Mouse (Mus musculus) B cell, adult 2 months (primary cell): ENCODE data around the gene Mettl2.
A peak's percentile ranks its signal among the peaks of the same experiment; 100 is the strongest.
"Not testable (repeated sequence)": the region's sequence is repeated elsewhere in the genome, so short reads cannot be mapped to it uniquely, and the experiment has no call there.

Source experiments
- DNase-seq, 2 experiments: peaks; one replicate each; pipeline ENCODE4 v3.0.0; 2022

Gene Mettl2

DNA sequence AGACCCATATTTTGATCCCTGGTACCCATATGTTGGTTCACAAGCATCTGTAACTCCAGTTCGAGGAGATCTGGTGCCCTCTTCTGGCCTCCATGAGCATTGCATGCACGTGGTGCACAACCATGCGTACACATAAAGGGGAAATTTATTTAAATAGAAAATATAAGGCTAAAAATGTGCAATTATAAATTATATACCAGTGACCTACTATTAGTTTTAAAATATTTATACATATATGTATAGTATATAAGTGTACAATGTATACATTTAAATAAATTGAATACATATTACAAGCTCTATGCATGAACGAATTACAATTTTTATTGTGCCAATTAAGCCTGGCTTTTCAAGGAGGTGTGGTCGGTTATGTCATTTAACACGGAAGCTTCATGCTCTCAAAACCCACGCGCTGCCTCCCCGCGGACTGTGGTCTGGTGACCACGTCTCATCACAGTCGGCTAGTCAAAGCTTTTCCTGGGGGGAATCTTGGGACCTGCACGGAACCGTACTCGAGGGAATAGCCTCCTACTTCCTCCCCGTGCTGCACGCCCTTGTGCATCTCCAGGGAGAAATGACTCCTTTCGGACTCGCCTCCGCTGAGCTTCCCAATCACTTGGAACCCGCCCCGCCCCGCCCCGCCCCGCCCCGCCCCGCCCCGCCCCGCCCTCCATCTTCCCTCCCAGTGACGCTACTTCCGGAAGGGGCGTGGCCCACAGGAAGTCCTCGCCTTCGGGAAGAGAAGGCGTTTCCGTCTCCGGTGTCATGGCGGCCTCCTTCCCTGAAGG is at the start of gene Mettl2:
Mettl2 (plus strand) TSS at position 691 of the 785 bp plus-strand sequence.
- peak; percentile 84 to 88 for DNase-seq

DNA sequence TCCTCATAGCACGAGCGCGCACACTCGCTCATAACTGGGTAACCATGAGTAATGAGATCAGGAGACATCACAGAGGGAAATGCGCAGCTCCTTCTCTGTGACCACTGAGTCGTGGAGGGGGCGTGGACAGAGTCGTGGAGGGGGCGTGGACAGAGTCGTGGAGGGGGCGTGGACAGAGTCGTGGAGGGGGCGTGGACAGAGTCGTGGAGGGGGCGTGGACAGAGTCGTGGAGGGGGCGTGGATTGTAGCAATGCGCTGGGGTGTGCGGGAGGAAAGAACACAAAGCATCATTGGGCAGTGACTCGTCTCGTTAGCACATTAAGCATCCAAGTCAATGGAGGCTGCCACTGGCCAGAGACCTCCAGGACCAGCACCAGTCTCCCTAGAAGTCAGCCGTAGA is 13.8 kb upstream of the Mettl2 start:
- DNase-seq = not testable (repeated sequence)

DNA sequence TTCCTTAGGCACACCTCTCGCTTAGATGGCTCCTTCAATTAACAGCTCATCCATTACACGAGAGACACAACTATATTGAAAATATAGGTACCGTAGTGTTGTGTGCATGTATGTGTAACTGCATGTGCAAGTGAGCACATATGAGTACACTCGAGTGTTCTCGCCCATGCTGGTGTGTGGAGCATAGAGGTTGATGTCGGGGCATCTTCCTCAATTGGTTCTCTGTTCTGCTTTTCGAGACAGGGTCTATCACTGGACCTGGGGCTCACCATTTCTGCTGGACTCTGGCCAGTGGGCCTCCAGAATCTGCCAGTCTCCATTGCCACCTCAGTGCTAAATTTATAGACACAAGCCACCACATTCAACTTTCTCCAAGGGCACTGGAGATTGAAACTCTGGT is 8.4 kb upstream of the Mettl2 start:
- no peak for DNase-seq

DNA sequence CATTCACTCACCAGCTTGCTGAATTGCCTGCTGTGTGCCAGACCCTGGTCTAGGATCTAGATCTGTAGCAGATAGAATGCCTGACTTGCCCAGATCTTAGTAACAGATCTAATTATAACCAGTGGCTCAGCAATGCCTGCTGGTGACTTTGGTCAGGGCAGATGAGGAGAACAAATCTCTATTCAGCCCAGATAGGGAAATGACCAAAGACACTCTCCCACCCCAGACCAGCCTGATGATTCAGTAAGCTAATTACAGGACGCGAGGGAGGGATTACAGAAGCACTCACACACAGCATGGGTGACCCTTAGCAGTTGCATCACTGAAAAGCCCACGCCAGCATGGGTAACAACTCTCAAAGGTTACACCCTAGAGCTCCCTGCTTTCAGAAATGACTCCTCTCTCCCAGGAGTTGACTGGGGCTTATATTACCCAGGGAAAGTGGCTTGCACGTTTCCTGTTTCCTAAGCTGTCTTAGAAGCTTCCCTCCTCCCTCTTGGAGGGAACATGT is 5.6 kb upstream of the Mettl2 start:
- no peak for DNase-seq

DNA sequence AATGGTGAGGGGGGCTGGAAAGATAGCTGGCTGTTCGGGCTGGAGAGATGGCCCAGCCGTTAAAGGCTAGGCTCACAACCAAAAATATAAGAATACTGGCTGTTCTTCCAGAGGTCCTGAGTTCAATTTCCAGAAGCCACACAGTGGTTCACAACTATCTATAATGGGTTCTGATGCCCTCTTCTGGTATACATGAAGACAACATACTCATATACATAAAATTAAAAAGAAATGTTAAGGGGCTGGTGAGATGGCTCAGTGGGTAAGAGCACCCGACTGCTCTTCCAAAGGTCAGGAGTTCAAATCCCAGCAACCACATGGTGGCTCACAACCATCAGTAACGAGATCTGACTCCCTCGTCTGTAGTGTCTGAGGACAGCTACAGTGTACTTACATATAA is 4.4 kb upstream of the Mettl2 start:
- DNase-seq = not testable (repeated sequence)

DNA sequence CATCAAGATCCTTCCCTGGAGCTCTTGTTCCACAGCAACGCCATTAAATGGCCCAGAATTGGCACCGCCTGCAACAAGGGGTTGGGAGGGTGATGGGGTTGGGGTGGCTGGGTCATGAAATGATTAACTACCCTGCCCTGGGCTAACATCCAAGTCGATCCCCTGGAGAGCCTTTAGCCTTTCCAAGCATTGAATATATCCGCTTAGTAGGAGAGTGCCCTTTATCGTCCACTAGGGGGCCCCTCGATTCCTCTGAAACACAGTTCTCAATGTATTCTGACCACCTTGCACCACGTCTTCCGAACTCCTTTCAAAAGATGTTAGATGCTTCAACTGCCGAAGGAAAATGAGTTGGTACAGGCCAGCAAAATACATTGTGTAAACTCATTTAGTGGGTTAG is 2.2 kb upstream of the Mettl2 start:
- DNase-seq = peak; percentile 60 to 62

DNA sequence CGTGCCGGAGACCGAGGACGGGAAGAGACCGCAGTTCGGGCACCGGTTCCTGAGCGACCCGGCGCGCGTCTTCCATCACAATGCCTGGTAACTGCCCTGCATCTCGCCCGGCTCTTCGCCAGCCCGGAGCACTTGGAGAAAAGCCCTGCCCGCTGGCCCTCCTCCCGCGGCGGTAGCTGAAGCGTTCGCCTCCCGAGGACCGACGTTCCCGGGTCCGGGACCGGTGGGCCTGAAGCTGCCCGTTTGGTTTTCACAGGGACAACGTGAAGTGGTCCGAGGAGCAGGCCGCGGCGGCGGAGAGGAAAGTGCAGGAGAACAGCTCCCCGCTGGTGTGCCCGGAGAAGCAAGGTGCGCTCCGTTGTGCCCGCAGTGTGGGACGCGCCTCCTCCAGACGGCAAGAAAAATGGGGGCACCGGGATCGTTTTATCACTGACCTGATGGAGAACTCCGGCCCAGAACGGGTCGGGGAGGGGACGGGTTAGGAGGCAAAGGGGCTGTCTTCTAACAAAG is 350 bp downstream of the Mettl2 start:
- DNase-seq = no peak

DNA sequence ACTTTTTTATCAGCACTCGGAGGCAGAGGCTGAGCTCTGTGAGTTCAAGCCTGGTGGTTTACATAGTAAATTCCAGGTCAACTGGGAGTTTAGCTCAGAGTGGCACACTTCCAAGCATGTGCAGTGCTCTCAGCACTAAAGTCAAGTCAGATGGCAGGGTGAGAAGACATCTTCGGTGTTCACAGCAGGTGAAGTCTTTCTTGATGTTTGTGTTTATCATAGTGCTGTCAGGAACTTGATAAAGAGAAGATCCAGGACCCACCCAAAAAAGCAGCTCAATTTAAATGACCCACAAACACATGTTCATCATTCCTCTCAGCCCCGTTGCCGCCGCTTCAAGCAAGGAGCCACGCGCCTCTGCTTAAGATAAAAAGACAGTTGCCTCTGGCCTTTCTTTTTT is 9.5 kb downstream of the Mettl2 start:
- DNase-seq = no peak

DNA sequence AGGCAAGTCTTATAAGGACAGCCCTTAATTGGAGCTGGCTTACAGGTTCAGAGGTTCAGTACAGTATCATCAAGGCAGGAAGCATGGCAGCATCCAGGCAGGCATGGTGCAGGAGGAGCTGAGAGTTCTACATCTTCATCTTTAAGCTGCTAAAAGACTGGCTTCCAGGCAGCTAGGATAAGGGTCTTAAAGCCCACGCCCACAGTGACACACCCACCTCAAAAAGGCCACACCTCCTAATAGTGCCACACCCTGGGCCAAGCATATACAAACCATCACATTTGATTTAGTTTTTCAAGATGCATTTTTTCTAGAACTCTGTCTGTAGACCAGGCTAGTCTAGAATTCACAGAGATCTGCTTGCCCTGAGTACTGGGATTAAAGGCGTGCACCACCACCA is 11.0 kb downstream of the Mettl2 start:
- not testable (repeated sequence) for DNase-seq

DNA sequence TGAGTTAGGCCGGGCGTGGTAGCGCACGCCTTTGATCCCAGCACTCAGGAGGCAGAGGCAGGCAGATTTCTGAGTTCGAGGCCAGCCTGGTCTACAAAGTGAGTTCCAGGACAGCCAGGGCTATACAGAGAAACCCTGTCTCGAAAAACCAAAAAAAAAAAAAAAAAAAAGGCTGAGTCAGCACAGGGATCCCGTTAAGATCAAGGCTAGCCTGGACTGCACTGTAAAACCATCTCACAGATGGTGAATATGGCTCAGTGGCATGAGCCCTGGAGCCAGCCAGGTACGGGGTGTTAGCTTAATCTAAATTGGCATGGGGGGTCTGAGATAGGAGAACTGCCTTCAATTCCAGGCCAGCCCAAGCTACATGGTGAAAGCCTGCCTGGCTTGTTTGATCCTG is 14.3 kb downstream of the Mettl2 start:
- not testable (repeated sequence) for DNase-seq

DNA sequence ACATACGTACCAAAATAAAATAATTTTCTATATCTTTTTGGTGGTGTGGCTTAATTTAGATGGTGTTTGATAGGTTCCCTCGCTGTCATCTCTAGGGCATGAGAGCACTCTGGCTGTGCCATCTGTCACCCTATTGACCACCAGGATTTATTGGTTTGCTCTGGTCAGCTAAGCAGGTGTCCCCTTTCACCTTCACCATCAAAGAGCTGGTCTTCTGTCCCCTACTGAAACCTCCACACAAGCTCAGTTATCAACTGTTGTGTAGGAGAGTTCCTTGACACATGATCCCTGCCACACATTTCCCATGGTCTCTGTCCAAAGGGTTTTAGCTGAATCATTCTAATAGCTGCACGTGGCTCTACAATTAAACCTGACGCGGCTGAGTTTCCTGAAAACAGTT is 14.9 kb downstream of the Mettl2 start:
- DNase-seq = no peak

DNA sequence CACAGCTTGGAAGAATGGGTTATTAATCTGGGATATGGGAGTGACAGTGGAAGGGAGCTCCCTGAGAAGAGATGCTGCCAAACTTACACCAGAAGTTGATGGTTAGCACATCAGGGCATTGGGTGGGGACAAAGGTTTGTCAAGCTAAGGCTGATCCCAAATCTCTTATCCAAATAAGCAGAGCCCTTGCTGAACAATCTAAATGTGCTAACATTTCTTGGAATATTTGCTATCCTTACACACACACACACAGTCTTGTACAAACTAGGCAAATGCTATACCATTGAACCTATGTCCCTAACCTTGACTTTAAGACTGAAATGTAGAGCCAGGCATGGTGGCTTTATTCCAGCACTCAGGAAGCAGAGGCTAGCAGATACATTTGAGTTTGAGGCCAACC is 17.3 kb downstream of the Mettl2 start:
- DNase-seq = no peak

DNA sequence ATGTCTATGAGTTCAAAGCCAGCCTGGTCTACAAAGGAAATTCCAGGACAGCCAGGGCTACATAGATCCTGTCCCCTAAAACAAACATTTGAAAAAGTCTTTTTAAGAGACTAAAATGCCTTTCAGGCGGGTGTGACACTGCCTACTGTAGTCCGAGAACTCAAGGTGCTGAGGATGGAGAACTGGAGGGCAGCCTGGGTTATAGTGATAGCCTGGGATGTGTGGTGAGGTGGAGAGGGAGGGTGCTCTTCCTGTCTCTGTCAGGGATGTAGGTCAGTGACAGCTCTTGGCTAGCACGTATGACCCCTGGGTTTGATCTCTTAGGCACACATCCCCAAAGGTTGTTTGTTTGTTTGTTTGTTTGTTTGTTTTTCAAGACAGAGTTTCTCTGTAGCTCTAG is 17.9 kb downstream of the Mettl2 start:
- DNase-seq = no peak

DNA sequence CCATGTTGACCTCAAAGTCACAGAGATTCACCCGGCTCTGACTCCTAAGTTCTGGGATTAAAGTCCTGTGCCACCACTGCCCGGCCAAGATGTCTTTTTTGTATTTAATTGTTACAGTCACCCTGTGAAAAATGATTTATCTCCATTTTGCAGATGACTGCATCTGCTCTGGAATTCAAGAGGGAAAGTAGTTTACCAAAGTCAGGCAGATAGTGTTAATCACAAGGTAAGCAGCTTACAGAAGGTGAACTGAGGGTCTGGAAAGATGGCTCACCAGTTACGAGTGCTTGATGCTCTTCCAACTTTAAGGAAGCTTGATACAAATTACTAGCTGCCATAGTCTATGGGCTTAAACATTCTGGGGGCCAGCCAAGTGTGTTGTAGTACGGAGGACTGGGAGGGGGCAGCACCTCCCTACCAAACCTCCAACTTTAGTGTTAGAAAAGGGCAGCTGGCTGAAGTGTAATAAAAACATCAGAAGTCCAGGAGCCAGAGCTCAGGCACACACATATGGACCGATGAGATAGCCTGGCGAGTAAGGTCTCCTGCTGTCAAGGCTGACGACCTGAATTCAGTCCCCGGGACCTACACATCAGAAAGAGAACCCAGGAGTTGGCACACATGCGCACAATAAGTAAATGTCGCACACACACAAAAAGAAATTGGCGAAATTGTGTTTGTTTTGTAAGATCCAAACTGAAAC is 18.4 kb downstream of the Mettl2 start:
- DNase-seq = no peak

DNA sequence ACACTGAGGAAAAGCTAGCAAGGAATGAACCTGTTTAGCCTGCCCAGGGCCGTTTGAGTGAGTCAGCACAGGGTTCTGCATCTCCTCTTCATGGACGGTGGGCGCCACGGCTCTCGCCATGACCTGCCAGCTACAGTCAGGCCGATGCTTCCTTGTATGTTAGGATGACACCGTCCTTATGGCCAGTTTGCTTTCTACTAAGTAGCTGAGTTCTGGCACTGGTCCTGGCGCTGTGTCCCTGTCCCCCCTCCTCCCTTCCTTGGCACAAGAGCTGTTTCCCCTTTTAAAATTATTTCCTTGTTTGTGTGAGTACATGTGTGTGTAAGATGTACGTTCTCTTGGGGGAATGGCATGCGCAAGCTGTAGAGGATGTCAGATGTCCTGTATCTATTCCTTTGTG is 19.0 kb downstream of the Mettl2 start:
- no peak for DNase-seq

DNA sequence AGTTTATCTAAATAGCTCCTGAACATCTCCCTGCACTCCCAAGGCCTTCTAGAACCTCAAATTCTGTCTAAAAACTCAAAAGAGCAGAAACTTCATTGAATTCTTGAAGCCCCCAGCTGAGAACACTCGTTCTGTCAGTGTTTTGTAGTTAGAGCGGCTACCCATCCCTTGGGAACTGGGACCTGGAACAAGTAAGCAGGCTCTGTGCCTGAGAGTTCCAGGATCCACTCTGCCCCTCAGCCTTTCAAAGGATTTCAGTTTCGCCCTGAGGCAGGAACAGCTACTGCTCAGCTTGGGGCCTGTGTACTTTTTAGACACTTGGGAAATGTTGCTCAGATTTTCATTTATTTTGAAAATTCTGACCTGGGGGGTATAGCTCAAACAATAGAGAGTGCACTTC is 20.4 kb downstream of the Mettl2 start, which contains the start of gene Gm10842:
Gm10842 (plus strand) TSS at position 301 of the 400 bp plus-strand sequence.
- no peak for DNase-seq

DNA sequence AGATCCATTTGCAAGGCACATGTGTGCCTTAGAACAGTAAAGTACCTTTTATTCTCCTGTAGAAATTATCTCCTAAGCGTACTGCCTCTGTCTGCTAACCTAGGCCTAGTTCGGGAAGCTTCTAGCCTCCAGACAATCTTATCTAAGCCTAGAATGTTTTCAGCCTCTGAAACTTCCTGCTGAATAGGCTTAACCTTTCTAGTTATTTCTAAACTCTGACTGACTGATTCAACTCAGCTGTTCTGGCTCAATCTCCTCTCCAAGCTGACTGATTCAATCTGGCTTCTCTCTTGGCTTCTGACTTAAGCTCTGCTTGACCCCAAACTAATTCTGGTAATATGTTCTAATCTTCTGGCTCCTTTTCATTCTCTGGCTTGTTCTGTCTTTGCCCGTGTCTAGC is 23.1 kb downstream of the Mettl2 start:
- no peak for DNase-seq

DNA sequence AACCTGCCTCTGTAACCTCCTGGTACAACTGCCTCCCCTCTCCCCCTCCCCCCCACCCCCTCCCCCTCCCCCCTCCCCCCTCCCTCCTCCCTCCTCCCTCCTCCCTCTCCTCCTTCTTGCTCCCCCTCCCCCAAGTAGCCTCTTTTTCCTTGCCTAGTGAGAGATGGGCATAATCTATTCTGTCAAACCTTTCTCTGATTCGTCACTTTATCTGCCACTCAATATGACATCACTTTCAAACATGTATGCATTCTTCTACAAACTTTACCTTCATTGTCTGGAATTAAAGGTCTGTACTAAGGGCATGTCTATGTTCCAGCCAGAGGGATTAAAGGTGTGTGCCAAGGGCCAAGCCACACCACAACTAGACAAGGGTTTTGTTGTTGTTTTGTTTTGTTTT is 23.5 kb downstream of the Mettl2 start:
- no peak for DNase-seq

DNA sequence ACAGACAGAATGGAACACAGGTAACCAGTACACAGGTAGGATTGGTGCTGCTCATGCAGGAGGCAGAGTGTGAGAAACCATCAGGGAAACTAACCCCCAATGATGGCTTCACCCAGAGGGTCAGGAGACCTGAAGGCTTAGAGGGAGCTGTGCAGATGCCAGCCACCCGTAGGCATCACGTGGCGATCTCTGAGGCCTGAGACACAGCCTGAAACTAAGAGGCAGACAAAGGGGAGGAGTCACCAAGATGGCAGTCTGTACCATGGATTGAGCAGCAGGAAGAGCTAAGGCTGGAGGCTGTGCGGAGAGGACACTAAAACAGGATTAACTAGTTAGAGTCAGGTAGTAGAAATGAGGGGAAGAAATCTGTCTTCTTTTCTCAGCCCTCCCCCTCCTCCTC is 24.5 kb downstream of the Mettl2 start:
- no peak for DNase-seq

DNA sequence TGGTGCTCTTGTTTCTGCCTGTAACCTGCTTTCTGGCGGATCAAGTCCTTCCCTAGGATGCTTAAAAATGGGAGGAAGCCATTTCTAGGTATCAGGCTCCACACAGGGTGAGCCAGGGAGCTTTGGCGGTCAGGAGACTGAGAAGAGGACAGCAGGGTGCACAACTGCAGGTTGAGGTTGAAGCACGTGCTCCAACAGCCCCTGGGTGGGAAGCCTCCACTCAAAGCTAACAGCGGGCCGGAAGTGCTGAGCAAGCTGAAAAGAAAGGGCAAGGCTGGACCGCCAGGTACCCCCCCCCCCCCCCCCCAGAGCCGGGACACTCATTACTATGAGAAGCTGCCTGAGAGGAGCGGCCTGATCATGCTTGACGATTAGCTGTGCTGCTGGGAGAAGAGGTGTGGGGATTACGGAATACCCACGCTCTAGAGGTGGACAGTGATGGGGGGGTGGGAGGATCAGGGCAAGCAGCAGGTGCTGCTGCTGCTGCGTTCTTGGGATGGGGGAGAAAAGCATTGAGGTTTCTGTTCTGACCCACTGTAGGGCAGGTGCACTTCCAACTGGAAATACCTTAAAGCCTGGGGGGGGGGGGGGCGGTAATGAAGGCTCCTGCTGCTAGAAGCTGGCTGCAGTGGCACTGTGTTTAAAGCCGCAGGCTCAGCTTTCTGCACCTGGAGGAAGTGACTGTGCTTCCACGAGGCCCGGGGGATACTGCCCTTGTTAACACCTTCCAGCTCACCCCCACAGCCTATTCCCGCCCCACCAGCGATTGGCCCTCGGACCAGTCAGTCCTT is 25.2 kb downstream of the Mettl2 start:
- no peak for DNase-seq

DNA sequence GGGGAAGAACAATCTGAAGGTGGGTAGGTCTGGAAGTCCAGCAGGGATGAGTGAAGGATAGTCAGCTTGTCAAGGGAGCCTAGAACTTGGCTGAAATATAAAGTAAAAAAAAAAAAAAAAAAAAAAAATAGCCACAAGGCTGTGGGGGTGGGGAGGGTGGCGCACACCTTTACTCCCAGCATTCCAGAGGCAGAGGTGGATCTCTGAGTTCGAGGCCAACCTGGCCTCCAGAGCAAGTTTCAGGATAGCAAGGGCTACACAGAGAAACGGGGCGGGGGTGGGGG is 25.7 kb downstream of the Mettl2 start:
- no peak for DNase-seq

DNA sequence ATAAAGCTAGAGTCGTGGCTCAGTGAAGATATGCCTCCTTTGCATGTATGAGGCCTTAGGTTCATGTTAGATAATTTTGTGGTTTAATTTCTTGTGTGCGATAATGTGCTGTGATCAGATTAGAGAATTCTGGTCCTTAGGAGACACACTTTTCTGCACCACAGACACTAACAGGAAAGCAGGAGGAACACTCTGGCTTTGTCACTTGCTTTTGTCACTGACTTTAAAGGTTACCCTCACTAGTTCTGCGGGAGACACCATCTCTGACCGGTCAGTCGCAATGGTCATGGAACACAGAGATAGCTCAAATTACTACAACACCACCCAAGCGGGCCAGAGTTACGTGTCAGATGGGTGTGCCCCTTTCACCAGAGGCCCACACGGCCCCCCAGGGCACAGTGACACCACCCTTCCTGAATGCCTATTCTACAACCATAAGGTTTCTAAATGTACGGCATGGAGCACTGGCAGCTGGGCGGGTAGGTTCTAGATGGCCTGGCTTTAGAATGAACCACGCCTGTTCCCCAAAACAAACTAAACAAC is 26.2 kb downstream of the Mettl2 start:
- DNase-seq = no peak
